Mouse (Mus musculus) layer of hippocampus, postnatal 10 days (tissue): ENCODE measurements around the gene Trak1. TPM values are rescaled to one million over a fixed set of nuclear protein-coding genes. Genes with fewer than 3 reads are reported as not detected.

ENCODE experiments used
- DNase-seq, 2 experiments: peaks; one replicate each; pipeline ENCODE4 v3.0.0; 2021; ENCODE audit warnings: low spot score in 2 of 2
- total RNA-seq, 2 experiments: library from RNA; stranded (reverse); gene quantifications; 2 replicates each; pipeline ENCODE4 v1.2.3; 2021

The Trak1 gene
- total RNA-seq, 2 experiments from 2014 or later: 207 to 210 TPM

DNA sequence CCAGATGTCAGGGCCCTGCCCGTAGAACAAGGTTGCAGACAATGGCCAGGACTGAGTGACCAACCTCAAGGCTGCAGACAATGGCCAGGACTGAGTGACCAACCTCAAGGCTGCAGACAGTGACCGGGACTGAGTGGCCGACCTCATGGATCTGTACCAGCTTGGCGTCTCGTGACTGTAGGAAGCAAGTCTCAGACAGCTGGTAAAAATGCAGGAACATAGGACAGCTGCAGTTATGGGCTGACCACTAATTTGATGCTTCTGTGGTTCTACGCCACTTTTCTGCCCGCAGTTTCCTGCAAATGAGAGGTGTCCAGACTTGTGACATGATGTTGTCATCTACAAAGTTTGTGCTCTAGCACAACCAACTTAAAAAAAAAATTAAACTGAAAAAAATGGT lies 4.1 kb upstream of the Trak1 start:
- DNase-seq: no peak

GRCm38 (mm10) chr9:121295221-121295620 lies 2.1 kb upstream of the Trak1 start:
- DNase-seq: no peak

DNA sequence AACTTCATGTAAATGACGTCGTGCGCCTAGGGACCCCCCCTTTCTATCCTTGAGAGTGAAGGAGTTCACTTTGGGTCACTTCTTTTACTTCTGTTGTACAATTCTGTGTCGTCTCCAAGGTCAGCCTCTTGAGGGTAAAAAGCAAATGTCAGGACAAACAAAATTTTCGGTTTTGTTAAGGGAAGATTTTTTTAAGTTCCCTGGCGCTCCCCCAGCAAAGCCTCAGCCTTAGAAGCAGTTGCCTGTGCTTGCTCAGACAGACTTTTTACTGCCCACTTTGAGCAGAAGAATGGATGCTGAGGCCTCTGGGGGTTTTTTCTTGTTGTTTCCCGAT lies 730 bp downstream of the Trak1 start:
- DNase-seq: peak in 1 of 2 experiments; percentile 37

DNA sequence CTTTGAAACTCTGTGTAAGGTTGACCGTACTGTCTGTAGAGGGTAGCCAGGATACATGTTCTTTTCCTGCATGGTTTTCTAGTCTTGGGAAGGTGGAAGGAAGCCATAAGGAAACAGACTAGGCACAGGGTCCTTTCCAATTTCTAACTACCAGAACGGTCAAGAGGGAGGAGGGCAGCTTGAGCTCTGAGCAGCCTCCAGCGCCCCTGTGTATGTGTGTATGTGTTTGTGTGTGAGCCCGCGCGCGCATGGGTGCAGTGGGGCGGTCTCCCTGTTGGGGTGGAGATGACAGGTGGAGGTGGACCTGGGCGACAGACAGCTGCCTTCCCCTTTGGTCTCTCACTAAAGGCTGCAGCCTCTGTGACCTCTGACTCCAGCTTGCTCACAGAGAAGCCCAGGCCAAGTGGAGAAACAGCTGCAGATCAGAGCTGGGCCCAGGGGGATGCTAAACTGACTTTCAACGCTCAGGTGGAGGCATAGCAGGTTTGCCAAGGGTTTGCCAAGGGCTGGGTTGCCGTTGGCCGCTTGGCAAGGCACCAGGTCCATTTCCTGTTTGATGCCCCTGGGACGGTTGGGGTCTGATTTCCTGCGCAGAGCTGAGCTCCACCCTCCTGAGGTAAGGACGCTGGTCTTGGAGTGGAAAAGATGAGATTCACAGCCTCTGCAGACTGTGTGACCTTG lies 1.2 kb downstream of the Trak1 start:
- DNase-seq: no peak

DNA sequence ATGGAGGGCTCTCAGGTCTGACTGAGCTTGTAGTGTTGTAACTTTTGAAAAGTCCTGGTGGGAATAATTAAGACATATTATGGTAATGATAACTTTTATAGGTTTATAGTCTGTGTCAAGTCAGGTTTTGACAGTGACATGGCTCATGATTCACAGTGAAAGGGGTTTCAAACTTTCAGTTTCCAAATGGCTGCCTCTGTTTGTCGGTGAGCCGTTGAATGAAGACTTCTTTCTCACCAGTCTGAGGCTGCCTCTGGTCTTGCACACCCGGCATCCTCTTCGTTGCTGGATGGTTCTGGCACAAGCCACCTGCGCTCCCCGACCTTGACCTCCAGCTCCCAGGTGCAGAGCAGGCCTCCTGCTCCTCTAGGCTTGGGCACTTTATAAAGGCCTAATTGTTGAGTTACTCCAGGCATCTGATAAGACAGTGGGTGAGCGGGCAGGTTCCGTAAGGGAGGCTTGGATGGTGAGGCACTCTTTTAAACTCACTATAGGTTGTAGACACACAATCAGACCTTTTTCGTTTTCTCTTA lies 2.0 kb downstream of the Trak1 start:
- DNase-seq: no peak

DNA sequence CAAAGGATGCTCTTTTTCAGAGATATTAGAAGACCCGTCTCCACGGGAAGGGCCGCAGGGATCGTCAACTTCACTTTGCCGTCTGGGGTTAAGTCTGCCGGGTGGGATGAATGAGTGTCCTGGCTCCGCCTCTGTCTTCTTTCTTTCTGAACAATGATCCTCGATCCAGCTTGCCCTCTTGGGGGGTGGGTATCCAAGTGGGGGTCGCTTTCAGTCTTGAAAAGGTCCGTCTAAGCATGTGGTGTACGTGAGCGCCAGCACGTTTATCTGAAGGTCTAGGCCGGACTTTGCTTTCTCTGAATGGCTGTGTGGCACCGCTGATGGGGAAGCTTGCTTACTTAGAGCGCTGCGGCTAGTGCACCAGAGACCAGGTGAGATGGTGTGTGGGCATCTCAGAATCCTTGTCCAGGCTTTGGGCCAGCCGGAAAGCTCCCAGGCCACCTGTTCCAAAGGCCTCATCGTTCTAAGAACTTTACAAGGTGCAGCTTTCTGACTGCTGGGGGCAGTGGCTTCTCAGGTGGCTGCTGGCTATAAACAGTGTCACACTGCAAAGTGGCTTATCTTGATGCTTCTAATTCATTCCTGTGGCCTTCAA lies 2.8 kb downstream of the Trak1 start:
- no peak for DNase-seq

- DNase-seq: no peak
Observed at GRCm38 (mm10) chr9:121301041-121301920, 4.0 kb downstream of the Trak1 start.

GRCm38 (mm10) chr9:121302543-121302942 lies 5.2 kb downstream of the Trak1 start:
- peak in 1 of 2 experiments; percentile 45 for DNase-seq

DNA sequence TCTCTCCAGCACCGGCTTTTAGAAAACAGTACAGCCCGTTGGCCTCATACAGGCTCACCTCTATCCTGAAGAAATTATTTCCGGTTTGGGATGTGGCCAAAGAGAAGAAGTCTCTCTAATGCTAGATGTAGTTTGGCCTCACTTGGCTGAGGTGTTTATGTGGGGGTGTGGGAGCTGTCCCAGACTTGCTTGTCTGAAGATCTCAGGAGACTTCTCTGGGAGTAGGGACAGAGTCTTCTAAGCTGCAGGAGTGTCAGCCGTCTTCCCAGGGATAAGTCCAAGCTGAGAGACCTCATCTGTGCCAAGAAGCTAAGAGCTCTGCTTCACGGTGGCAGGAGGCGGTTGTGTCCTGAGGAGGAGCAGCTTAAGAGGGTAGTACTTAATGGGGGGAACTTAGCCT lies 5.8 kb downstream of the Trak1 start:
- no peak for DNase-seq

GRCm38 (mm10) chr9:121303748-121304147 lies 6.4 kb downstream of the Trak1 start:
- DNase-seq: no peak

GRCm38 (mm10) chr9:121304520-121304919 lies 7.2 kb downstream of the Trak1 start:
- DNase-seq: no peak

- DNase-seq: no peak
Observed at GRCm38 (mm10) chr9:121305456-121305855, 8.2 kb downstream of the Trak1 start.

DNA sequence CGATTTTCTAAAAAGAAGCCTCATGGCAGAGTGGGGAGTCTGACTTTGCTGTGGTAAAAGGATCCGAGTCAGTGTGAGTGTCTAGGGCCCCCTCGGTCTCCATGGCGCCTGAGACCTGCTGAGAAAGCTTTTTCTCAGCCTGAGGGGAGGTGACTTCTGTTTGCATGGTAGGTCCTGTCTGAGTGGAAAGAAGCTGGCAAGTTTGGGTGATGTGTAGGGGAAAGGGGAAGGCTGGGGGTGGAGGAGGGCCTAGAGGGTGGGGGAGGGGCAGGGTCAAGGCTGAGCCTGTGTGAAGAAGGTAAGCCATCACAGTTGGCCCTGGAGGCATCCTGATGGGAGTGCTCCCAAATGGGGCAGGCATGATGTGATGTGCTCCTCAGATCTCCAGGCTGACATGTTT lies 12.0 kb downstream of the Trak1 start:
- DNase-seq: no peak

DNA sequence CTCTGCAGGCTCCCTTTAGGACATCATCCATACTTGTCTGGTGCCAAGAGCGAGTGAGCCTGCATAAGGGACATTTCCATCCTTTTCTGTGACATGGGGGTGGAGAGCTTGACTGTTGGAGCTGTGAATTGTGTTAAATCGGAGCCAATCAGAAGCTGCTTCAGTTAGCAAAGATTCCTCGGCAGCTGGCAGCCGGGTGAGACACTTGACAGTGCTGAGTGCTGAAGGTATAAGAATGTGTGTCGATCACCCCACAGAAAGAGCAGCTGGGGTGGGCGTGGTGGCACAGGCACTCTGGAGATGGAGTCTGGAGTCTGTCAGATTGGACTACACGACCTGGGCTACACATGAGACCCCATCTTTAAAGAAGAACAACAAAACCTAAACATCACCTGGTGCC lies 13.2 kb downstream of the Trak1 start:
- DNase-seq: no peak

- no peak for DNase-seq
Observed at GRCm38 (mm10) chr9:121311846-121312236, 14.5 kb downstream of the Trak1 start.

DNA sequence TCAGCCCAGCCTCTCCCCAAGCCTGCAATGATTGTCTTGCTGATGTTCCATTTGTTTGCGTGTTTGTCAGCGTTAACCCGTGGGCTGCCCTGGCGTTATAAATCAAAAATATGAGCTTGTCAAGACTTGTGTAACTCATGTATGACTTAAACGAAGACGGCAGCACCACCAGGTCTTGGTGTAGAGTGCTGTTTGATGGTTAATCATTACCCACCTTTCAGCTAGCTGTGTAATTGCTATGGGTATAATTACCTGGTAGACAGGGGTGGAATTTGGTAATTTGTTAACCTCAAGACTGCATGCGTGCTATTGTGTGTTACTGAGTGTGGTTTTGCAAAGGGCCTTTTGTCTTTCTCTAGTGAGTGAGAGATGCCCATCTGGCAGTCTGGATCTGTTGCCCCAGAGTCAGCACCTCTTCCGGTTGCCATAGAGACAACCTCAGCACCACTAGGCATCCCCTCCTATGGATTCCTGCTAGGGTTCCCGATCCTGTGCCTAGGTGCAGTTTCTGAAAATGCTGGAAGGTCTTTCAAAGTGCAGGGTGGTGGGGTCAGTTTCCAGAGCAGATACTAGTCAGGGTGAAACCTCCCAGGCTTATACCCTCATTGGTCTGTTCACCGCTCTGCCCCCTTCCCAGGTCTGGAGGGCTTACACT lies 15.1 kb downstream of the Trak1 start:
- DNase-seq: no peak

DNA sequence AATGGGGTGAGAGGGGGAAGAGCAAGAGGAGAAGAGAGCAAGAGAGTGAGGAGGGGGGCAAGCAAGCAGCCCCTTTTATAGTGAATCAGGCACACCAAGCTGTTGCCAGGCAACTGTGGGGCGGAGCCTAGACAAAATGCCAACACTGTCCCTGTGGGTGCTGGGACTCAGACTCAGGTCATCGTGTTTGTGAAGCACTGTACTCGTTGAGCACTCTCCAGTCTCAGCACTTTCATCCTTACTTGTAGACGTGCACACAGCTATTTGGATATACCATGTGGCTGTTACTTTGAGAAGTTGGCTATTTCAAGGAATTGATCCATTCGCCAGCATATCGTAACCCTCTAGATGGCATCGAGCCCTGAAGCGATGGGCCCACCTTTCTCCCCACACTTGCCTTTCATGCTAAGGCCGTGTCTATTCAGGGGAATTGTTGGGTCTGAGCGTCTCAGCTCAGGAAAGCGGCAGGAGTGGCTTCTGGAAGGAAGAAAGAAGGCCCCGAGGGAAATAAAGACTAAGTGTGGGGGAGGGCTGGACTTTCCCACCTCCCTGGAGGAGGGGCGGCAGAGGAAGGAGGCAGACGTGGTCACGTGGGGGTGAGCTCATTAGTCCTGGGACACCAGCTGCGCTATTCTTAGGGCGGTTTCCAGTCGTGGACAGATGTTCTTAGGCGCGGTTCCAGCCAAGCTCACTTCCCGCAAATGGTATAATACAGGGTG lies 16.5 kb downstream of the Trak1 start:
- peak; percentile 53 to 60 for DNase-seq

GRCm38 (mm10) chr9:121314541-121315152 lies 17.3 kb downstream of the Trak1 start:
- DNase-seq: no peak

DNA sequence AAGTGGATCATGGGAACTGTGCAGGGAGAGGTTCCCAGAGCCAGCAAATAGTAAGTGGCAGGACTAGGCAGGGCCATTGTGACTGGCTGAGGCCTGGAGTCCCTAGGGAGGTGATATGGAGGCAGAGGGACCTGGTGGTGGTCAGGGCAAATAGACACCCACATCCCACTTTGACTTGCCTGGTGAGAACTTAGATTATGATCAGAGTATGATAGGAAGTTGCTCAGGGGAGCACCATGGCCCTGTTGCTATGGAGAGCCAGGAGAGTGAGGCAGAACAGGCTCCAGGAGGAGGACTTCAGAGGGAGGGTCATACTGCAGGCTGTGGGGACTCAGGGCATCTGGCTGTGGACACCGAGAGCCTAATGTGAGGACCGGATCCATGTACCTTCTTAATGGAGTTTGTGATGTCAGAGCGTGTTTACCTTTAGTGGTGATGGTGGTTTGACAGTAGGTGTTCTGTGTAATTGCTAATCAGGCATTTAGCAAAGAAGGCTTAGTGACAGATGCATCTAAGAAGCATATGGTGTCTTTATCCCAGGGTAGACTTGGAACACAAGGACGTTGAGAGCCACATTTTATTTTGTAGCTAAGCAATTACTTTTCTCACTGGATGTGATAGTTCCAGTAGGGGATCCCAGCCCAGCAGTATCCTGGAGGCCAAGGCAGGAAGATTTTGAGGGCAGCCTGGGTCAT lies 18.7 kb downstream of the Trak1 start:
- no peak for DNase-seq
